Mouse (Mus musculus): ENCODE measurements around the gene Gucy1a1.
A peak's percentile ranks its signal among the peaks of the same experiment; 100 is the strongest.

Gucy1a1 gene

GRCm38 (mm10) chr3:82074201-82074851 lies 71.3 kb downstream of the Gucy1a1 start, which contains the start of gene Gucy1b1:
Gene Gucy1b1, minus strand, starts transcription at chr3:82074689.
- DNase-seq (ENCODE audit: low read depth), result no peak

DNA sequence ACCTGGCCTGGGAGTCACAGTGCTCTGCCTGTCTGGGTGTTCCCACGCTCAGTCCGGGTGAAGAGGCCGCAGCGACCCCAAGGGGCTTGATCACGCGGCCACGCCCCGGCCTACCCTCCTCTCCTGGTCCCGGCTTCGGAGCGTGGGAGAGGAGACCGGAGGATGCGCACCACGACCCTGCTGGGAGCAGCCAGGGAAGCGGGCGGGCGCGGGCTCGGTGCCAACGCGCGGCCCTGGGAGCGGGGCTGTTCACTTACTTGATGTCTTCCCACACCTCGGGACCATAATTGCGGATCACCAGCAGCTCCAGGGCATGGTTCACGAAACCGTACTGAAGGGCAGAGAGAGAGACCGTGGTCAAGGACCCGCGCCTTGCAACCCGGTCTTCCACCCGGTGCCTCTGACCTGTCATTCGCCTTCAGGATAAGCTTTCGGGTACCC lies 71.8 kb downstream of the Gucy1a1 start:
- DNase-seq (ENCODE audit: low read depth), result no peak

DNA sequence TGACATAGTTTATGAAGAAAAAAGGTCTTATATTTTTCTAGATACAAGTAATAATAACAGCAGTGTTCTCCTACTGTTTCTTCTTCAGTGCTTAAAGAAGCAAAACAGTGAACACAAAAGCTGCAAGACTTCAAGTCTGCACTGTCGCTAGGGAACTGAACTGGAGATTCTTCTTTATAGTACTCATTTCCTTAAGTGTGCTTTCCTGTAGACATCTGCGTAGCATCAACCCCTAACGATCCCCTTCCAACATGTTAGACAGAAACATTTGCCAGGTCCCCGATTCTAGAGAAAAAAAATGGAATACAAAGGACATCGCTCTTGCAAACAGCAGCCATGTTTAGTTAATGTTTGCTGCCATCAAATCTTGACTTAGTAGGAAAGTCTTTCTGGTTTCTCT lies 77.8 kb downstream of the Gucy1a1 start:
- DNase-seq (ENCODE audit: low read depth), result no peak

DNA sequence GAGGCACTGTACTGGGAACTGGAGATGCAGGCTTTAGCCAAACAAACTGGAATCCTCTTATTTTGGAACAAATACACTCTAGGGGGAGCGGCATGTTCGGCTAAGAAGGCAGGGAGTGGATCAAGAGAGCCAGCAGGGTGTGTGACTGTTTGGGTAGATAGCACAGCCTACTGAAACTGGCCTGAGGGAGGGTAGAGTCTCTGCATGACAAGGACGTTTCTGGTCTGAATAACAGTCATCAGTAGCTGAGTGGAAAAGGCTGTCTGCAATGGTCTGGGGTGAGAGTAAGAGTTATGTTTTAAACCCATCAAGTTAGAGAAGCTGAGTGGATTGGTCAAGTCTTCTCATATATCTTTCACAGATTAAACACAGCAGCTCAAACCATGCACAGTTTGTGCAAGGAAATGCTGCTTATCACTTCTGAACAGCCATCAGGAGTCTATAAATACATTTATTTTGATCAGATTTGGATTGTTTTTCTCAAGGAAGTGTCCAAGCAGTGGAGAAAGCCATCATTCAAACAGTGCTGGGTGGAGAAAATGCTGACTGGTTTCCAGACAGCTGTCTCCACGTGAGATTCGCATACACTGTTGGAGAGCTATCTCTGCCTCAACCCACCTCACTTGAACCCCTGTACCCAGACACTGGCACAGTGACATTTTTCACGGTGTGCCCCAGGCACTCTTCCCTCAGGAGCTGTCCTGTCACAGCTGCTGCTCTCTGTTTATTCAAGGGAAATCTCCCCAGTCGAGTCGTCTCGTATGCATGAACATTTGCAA lies 84.0 kb downstream of the Gucy1a1 start:
- DNase-seq (ENCODE audit: low read depth), result no peak

DNA sequence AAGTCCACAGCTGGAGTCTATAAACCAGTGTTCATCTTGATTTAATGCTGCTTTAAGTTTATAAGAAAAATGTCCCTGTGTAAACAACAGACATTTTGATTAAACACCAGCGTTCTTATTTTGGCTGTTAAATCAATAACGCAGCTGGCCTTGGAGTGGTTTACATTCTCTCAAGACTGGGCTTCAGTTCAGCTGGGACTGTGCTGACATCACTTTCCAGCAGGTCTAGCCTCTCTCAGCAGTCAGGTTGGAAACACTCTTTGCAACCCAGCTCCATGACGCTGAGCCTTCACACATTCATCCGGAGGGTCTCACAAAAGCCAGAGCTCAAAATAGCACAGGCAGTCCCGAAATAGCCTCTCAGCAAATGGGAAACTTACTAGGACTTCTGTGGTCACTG lies 88.4 kb downstream of the Gucy1a1 start:
- no peak for DNase-seq (ENCODE audit: low read depth)

- no peak for DNase-seq (ENCODE audit: low read depth)
Measured at GRCm38 (mm10) chr3:82054283-82054974, 91.2 kb downstream of the Gucy1a1 start.

DNA sequence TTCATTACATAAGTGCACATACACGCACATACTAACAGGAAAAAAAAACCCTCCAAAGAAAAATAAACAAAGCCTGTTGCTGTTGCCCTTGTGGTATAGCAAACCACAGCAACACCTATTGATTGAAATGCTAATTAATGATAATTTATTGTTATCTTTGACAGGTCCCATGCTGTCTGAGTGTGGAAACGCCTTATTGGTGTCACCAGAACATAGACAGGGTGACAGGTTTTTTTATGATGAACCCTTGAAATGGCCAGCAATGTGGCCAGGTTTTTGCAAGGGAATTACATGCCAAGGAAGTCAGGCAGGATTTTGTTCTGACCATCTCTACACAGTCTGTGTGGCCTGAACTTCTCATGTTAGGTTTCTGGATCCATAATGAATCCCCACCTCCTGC lies 93.6 kb downstream of the Gucy1a1 start:
- no peak for DNase-seq (ENCODE audit: low read depth)

DNA sequence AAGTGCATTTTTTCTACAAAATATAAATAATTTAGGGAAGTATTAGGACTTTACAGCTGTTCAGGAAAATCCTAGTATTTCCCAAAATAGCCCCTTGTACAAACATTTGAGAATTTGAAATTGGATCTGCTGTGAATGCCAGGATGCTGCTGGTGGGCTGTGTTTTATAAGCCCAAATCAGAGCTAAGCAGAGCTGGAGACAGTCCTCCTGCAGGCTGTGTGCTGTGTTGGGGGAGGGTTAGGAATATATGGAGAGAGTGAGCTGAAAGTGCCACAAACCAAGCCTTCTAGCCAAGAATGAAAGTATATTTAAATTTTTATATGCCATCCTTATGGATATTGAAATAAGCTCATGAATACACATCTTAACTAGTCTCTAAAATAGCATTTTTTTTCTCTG lies 94.1 kb downstream of the Gucy1a1 start:
- no peak for DNase-seq (ENCODE audit: low read depth)

DNA sequence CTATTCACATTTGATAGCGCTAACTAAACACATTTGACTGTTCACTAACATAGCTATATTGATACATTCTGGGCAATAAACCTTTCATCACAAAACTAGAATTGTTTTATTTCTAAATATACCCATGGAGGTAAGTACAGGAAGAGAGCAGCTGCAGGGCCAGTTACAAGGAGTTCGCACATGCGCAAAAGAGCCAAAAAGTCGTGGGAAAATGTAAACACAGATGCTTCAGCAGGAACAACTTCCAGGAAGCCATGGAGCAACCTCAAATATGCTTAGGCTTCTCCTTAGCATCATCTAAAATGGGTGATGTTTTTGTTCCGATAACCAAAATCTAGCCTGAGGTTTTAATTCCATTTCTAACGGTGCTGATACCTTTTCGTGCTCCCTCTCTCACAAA lies 96.9 kb downstream of the Gucy1a1 start:
- DNase-seq (ENCODE audit: low read depth), result no peak

DNA sequence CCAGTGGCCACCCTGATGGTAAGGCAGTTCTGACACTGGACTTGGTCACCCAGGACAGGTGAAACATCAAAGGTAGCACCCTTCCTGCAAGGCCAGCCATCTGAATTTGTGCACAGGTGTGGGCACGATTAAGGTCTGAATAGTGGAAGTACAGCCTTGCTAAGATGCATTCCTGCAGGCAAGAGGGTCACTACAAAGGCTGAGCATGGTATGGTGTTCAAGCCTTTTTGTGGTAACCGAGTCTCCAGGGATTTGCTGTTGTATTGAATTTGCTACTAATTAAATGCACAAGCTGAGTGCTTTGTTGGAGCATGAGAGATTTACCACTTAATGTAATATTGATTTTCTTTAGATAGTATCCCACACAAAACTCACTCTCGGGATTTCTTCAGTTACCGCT lies 97.5 kb downstream of the Gucy1a1 start:
- DNase-seq (ENCODE audit: low read depth), result no peak

- peak; percentile 70 for DNase-seq (ENCODE audit: low read depth)
Measured at GRCm38 (mm10) chr3:82047100-82047753, 98.4 kb downstream of the Gucy1a1 start.

DNA sequence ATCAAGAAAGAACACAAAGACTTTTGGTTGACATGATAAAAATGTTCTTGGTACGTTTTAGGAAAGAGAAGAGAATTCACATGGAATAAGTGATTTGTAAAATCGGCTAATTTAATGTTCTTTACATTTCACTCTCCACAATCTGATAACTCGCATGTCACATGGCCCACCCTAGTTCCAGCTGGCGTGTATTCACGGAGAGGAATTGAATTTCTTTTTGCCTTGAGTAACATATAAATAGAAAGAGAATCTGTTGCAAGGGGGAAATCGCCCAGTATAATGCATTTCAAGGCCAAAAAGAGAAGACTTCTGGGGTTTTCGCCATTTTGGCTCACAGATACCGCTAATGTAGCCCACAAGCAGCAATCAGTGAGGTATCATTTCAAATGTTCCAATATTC lies 99.5 kb downstream of the Gucy1a1 start:
- DNase-seq (ENCODE audit: low read depth), result no peak

GRCm38 (mm10) chr3:82044902-82045301 lies 100.7 kb downstream of the Gucy1a1 start:
- DNase-seq (ENCODE audit: low read depth), result no peak

GRCm38 (mm10) chr3:82043676-82044075 lies 101.9 kb downstream of the Gucy1a1 start:
- no peak for DNase-seq (ENCODE audit: low read depth)
